Mouse (Mus musculus): Measurements from ENCODE around the gene Tpbgl.

Gene Tpbgl

GRCm38 (mm10) chr7:99626376-99627270 lies at the start of gene Tpbgl:
Gene Tpbgl, minus strand, starts transcription at chr7:99627103.
- DNase-seq (ENCODE audit: low spot score in 2 of 2), result no peak

DNA sequence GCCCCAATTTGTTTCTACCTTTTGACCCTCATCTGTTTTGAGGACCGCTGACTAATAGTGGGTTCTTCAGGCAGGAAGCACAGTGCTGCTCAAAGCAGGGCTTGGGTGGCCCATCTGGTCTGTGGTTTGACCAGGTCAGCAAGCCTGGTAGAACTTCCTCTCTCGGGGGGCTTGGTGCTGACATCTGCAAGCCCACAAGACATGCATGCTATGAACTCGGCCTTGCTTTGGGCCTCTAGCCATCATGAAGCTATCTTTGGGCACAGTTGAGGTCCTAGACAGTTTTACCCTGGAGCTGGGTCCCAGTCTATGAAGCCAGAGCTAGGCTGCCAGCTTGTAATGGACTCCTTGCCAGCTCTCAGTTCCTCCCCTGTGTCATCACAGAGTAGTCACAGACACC lies 48.0 kb upstream of the Tpbgl start:
- DNase-seq (ENCODE audit: low spot score in 2 of 2), result peak in 1 of 2 experiments; percentile 25

DNA sequence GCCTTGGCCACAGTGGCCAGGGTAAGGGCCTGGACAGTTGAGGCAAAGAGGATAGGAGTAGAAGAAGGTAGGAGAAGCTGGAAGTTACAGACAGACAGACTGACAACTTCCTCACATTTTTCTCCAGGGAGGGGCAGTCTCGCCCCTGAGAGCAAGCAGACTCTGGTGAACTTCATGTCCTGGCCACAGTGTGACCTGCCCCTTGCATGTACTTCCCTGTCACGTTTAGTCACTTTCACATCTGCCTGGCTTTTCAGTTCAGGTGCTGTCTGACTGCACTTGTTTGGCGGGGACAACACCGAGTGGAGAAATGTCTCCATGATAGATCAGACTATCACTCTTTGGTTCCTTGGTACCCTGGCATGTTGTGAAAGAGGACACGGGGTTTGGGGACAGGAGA lies 47.3 kb upstream of the Tpbgl start:
- DNase-seq (ENCODE audit: low spot score in 2 of 2), result no peak

DNA sequence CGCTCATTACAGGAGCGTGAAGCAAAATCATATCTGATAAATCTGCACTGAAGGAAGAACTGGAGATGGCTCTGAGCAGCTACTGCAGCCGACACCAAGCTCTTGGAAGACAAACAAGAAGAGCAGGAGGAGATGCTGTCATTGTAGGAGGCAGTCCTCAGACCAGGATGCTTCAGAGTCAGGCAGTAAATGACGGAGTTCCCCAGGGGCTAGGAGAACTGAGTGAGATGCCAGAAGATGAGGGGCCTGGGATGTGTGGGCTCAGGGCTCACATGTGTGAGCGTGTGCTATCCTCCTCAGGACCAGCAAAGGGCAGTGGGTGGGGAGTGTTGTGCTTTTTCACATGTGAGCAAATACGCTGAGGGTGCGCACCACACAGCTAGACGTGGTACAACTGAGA lies 46.3 kb upstream of the Tpbgl start:
- DNase-seq (ENCODE audit: low spot score in 2 of 2), result no peak

DNA sequence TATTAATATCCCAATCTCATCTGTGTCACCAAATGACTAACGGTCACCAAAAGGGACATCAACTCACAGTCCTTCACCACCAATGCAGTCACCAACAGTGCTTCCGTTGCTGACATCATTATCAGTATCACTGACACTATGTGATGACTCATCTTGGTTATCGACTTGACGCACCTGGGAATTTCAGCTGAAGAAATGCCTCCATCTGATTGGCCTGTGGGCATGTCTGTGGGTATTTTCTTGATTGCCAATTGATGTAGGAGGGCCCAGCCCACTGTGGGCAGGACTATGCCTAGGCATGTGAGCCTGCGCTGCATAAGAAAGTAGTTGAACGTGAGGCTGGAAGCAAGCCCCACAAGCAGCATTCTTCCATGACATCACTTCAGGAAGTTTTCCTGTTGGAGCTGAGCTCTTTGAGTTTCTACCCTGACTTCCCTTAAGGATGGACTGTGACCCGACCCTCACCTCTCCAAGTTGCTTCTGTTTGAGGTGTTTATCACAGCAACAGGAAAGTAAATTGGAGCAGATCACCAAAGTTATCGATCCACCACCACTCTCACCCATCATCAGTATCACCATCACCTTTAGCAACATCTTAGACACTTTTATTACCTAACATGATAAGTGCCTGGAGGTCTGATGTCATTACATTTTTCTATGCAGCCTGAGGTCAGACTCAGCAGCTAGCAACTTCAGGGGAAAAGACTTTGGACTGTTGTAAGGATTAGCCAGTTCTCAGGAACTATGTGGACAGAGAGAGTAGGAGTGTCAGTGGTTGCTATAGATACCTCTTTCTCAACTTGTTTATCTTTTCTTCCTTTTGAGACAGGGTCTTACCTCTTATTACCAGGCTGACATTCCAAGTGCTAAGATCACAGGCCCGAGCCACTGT lies 44.9 kb upstream of the Tpbgl start:
- no peak for DNase-seq (ENCODE audit: low spot score in 2 of 2)

- no peak for DNase-seq (ENCODE audit: low spot score in 2 of 2)
These were observed 44.0 kb upstream of the Tpbgl start for GRCm38 (mm10) chr7:99670915-99671314.

GRCm38 (mm10) chr7:99668802-99669201 lies 41.9 kb upstream of the Tpbgl start:
- DNase-seq (ENCODE audit: low spot score in 2 of 2), result peak in 1 of 2 experiments; percentile 18

DNA sequence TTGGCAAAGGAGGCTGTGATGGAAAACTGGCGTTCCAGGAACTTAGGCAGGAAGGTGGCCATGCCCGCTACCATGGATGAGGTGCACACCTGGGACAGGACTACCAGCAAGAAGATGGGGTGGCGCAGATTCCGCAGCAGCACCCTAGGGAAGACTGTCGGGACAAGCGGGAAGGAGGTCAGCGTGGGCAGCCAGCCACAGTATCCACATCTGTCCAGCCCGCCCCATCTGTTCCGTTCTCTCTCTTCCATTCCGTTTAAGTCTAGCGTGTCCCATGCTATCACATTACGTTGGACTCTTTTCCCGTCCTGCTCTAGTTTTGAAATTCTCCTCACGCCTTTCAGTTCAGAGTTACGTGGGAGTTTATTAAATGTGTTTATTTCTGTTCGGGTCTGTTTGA lies 40.2 kb upstream of the Tpbgl start:
- no peak for DNase-seq (ENCODE audit: low spot score in 2 of 2)

GRCm38 (mm10) chr7:99665731-99666452 lies 39.0 kb upstream of the Tpbgl start:
- no peak for DNase-seq (ENCODE audit: low spot score in 2 of 2)

DNA sequence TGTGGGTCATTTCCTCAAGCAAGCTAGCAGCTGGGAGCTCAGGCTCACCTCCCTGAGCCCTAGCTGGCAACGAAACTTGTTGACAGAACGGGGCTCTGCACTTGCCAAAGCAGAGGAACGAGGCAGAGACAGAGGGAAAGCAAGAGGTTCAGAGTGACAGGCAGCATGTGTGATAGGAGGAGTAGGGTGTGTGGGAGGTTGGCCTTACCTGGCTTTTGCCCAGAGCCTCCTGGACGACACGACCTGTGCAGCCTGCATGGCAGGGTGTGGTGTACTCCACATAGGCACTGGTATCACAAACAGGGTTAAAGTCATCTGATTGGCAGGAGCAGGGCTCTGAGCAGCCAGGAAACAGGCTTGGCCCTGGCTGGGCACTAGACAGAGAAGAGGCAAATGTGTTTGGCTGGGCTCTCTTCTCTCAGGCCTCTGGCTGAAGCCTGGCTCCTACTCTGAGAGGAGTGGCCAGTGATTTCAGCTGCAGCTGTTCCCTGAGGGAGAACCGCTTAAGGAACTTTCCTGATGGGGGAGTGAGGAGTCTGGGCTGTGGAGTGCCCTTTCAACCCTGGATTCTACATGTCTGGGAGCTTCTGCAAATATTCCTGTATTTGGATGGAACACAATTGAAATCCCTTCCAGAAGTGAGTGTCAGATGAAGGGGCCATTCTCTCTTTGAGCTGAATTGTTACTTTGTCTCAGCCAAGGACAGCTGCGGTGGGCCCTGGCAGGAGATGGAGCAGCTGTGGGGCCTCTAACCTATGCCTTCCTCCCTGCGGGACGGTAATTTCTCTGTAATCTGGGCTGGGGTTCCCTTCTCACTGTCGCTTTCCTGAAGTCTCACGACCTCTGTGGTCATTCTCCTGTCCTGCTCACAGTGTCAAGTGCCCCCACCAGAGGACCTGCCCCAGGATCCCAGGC lies 37.9 kb upstream of the Tpbgl start:
- DNase-seq (ENCODE audit: low spot score in 2 of 2), result no peak

DNA sequence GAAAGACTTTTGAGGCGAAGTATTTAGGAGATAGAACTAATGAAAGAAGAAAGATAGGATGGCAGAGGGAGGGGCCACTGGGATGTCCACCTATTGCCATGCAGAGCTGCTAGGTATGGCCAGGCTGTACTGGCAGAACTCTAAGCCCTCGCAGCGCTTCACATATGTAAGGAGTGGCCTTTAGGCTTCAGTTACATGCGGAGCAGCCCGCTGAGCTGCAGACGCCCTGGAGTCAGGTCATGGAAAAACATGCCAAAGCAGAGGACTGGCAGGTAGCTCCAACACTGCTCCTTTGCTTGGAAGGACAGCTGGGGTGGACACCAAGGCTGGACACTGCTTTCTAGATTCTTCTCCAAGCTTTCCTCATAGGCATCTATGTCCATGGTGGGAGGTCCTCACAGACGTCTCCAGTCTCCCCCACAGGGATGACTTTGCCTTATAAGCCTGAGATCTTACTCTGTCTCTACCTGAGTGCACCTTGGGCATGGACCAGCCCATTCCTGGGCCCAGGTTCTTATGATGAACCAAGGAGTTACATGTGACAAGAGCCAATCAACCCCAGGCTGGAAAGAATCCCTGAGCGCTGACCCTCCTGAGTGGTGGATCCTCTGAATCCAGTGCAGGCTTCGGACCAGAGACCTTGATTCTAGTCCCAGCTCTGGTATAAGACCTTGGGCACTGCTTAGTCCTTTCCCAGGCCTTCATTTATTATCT lies 36.8 kb upstream of the Tpbgl start:
- no peak for DNase-seq (ENCODE audit: low spot score in 2 of 2)

GRCm38 (mm10) chr7:99662311-99662710 lies 35.4 kb upstream of the Tpbgl start:
- no peak for DNase-seq (ENCODE audit: low spot score in 2 of 2)

DNA sequence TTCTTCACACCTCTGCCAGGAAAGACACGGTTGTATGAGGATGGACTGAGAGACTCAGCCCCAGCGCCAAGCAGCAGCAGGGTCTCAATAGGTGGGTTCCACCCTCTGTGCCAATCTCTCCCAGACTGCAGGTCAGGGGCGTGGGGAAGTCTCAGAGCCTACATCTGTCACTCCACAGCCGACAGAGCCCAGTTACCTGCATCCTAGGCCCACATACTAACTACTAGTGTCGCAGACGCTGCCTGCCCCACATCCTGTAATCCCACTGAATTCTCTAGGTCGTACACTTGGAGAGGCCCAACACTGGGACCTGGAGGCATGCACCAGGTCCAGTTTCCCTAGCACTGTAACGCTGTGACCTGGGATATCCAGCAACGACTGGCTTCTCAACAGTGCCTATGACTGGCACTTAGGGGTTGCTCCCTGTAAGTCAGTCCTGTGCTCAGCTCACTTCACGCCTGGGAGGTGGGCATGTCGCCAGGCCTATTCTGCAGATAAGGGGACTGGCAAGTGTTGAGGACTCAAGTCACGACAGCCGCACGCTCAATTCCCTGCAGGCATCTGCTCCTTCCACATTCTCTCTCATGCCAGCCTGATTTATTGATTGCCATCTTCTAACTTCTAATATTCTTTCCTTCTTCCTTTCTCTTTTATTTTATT lies 34.8 kb upstream of the Tpbgl start:
- DNase-seq (ENCODE audit: low spot score in 2 of 2), result no peak

GRCm38 (mm10) chr7:99661071-99661470 lies 34.2 kb upstream of the Tpbgl start:
- DNase-seq (ENCODE audit: low spot score in 2 of 2), result no peak

DNA sequence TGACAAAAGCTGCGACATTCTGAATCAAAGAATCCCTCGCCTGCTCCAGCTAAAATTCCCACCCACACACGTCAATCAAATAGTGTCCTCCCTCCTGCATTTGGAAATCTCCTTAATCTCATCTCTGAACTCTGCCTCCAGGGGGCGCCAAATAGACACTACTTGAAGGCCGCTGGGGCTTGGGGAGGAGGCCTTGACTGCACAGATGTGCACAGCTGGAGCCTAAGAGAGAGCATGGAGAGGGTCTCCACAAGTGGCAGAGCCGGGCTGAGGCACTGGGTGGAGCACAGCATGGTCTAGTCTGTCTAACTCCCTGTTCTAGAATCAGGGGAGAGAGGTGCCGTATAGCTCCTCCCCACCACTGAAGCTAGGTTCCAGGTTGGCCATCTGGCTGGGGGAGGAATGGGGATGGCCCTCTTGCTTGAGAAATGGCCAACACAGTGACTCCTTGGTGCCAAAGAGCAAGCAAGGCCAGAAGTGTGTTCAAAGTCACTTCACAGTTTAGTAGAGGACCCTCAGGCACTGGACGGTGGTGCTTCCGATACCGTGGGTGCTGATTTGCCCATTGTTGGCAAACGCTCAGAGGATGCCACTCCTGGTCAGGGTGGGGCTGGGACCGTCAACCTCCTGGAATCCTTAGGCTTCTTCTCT lies 32.6 kb upstream of the Tpbgl start:
- peak; percentile 40 to 54 for DNase-seq (ENCODE audit: low spot score in 2 of 2)

DNA sequence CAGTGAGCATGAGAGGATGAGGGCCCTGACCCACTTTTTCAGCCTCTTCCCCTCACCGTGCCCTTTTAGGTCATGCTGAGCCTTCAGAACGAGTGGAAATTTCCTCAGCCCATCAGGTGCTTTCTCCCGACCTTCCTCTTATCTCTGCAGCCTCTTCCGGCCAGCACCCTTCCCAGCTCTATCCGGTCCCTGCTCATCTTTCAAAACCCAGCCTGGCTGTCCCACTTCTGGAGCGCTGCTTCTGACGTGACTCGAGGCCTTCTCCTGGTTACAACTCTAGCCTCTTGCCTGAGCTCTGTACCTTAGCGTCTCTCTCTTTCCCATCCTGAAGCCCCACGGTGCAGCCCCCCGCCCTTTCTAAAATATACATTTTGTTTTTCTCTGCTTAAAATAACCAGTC lies 27.3 kb upstream of the Tpbgl start:
- DNase-seq (ENCODE audit: low spot score in 2 of 2), result no peak

- no peak for DNase-seq (ENCODE audit: low spot score in 2 of 2)
These were observed 22.7 kb upstream of the Tpbgl start for GRCm38 (mm10) chr7:99649585-99649984.

- no peak for DNase-seq (ENCODE audit: low spot score in 2 of 2)
These were observed 21.7 kb upstream of the Tpbgl start for GRCm38 (mm10) chr7:99648623-99649022.

DNA sequence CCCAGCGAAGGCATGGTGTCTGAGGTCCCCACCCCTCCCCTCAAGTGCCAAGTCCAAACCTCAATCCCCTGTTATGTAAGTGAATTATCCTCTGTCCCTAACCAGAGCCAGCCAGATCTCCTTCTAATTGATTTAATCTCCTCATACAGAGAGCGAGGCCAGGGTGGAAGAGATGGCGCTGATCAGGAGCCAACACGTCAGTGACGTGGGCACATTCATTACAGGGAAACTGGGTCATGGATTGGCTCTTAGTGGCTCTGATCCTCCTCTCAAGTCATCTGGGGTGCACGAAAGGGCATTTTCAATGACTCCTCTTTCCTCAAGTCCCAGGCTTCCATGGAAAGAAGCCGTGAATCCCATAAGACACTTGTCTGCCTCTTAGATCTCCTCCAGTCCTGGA lies 17.8 kb upstream of the Tpbgl start:
- no peak for DNase-seq (ENCODE audit: low spot score in 2 of 2)

Measured in right cerebral cortex, postnatal 36 days (tissue).